Mouse (Mus musculus): ENCODE measurements around the gene Map1lc3b.

- TF ChIP-seq CTCF (IDR thresholded peaks at IDR 0.05; ENCODE audit: low read depth, low read length) (no peak), POLR2A (IDR thresholded peaks at IDR 0.05; ENCODE audit: insufficient read depth, low read length) (no peak), EP300 (IDR thresholded peaks at IDR 0.05; ENCODE audit: insufficient read depth, low read depth, low read length) (no peak)
These were observed 6.5 kb upstream of the Map1lc3b start for GRCm38 (mm10) chr8:121583653-121584052.
